Mouse (Mus musculus): Measurements from ENCODE around the gene Tarsl2.

The Tarsl2 gene

DNA sequence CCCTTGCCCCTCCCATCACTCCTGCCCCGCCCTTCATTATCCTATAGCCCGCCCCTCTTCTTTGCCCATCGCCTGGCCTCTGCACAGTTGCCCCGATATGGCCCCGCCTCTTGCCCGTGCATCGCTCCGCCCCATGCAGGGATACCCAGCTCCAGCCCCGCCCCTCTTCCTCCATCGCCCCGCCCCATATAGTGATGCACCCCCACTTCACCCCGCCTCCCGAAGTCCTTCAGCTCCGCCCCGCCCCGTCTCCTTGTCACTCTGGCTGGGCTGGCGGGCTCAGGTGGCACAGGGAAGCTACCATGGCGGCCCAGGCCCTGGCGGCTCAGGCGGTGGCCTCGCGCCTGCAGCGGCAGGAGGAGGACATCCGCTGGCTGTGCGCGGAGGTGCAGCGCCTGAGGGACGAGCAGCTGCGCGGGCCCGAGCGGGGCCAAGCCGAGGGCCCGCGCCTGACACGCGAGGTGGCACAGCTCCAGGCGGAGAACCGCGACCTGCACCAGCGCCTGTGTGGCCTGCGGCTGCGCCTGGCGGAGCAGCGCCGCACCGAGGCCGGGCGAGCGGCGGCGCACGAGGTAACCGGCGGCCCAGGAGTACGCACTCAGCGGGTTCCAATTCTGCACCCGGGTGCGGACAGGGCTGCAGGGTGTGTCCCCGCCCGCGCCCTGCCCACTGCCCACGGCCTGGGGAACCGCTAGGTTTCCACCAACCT is at the start of gene Tarsl2:
Tarsl2 (plus strand) TSS at position 256 of the 709 bp plus-strand sequence.
- DNase-seq (ENCODE audit: low read depth in 1 of 2, low spot score in 2 of 2) = peak; percentile 89 to 95

DNA sequence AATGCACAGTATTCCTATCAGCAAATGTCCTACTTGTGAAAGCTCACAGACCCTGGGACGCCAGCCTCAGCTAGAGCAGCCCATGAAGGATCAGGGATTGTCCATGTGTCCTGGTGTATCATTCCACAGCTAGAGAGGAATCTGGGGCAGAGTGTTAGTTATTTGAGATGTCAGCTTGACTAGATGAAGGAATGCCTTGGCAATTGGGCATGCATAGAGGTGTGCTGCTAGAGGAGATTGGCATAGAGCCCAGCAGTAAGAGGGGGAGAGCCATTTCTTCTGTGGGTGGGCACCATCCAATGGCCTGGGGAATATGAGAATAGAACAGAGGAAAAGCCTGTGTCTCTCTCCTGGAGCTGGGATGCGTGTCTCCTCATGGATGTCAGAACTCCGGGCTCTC is 38.6 kb upstream of the Tarsl2 start:
- DNase-seq (ENCODE audit: low read depth in 1 of 2, low spot score in 2 of 2) = no peak

DNA sequence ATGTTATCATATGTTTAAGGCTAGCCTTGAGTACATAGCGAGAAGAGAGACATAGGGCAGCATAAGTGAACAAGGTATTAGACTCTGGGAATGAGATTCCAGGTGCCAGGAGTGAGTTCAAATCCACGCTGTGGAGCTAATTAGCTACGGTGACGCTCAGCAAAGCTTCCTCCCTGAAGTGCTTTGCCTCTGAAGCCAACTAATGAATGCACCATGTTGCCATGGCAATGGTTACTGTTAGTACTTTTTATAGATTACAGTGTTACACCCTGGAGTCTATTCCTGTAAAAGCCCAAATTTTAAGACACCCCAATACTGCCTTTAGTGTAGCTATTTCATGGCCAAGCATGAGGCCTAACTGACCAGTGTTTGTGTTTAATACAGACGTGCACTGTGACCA is 37.7 kb upstream of the Tarsl2 start:
- no peak for DNase-seq (ENCODE audit: low read depth in 1 of 2, low spot score in 2 of 2)

DNA sequence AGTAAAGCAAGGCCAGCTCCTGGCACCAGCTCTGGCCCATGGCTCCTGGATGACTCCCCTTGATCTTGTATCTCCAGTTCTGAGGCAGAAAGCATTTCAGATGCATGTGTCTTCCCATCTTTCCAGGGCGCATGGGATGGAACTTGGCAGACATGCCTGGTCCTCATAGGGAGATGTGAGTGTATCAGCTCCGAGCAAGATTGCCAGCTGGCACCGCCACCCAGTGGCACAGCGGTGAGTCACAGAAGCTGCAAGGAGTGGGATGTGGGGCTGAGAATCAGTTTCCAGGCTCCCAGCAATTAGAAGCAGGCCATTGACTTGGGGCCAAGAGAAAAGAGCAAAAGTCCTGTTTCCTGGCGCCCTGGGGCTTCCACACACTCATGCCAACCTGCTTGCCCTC is 34.5 kb upstream of the Tarsl2 start:
- DNase-seq (ENCODE audit: low read depth in 1 of 2, low spot score in 2 of 2) = no peak

DNA sequence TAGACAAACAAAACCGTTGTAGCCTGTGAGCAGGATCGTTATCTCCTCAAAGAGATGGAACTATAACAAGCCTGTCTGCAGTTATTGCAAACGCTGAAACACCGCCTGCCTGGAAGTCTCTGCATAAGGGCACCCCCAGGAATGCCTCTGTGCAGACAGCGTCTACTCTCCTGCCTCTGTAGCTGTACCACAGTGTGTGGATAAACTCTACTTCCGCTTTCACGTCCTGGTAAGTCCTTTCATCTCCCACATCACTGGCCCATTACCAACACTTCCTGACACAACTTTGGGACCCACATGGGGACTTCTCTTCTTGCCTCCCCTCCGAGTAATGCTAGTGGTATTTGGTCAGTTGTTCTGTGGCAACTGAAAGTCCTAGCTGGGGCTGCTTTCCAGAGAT is 34.0 kb upstream of the Tarsl2 start:
- DNase-seq (ENCODE audit: low read depth in 1 of 2, low spot score in 2 of 2) = no peak

DNA sequence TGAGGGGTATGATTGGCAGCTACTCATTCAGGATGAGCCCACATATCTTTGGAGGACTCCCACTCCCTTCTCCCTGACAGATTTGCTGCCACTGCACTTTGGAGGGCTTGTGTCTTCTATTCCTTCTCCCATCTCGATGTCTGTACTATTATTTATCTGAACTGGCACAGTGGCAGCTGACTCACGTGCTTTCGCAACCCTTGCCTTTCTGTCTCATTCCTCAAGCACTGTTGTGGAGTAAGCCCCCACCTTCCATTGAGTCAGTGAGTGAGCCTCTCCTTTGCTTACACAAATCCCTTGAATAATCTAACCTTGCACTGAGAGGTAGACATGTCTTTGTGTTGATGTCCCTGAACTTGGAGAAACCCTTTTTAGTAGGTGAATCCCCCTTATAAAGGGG is 33.4 kb upstream of the Tarsl2 start:
- no peak for DNase-seq (ENCODE audit: low read depth in 1 of 2, low spot score in 2 of 2)

DNA sequence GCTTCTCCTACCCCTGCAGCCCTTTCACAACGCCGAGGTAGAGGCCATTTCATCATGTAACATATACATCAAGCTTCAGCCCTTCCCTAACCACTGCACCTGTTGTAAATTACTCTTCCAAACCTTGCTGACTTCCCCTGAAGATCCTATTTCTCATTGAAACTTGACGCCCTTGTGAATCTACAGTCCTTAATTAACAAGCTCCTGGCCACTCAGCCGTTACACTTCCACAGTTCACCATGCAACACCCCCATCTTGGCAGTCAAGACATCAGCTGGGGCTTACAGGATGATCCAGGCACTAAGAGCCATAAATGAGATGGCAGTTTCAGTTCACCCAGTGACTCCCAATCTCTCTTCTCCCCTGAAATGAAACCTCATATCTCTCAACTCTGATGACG is 31.0 kb upstream of the Tarsl2 start:
- DNase-seq (ENCODE audit: low read depth in 1 of 2, low spot score in 2 of 2) = no peak

DNA sequence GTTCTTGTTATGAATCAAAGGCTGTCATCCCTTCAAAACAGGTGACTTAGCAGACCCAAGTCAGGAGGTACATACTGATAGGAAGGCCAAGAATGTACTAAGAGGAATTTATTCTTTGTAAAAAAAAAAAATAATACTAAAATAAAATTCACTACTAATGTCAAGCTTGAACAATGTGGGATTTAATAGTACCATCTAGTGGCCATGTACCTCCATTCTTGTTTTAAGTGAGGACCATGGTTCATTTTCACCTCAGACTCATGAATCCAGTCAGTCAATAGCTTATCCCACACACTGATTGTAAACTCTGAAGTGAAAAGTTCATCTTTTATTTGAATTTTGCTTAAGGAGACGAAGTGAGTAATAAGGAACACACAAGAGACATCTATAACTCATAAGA is 25.9 kb upstream of the Tarsl2 start:
- DNase-seq (ENCODE audit: low read depth in 1 of 2, low spot score in 2 of 2) = no peak

DNA sequence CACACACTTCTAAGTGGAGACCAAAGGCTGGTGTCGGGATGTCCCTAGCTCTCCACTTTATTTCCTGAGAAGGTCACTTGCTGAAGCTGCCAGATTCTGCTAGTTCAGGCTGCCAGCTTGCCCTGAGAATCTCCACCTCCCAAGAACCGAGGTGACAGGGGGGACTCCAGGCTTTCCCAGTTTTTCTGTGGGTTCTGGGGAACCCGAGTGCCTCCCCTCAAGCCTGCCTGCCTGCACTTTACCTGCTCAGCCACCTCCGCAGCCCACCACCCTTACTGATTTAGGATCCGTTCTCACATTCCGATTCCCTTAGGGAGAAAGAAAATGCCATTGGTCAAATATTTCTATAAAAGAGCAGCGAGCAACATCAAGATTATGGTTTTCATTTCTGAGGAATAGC is 24.0 kb upstream of the Tarsl2 start:
- DNase-seq (ENCODE audit: low read depth in 1 of 2, low spot score in 2 of 2) = no peak

DNA sequence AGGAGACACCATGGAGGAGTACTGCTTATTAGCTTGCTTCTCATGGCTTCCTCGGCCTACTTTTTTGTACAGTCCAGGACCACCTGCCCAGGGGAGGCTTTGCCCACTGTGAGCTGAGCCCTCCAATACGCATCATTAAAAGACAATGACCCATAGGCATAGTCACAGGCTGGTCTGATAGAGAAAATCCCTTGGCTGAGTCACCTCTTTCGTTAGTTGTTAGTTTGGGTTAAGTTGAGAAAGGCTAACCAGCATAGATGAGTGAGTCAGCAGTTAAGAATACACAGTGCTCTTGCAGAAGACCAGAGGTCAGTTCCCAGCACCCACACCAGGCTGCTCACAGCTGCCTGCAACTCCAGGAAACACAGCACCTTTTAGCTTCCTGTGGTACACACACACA is 21.4 kb upstream of the Tarsl2 start:
- no peak for DNase-seq (ENCODE audit: low read depth in 1 of 2, low spot score in 2 of 2)

DNA sequence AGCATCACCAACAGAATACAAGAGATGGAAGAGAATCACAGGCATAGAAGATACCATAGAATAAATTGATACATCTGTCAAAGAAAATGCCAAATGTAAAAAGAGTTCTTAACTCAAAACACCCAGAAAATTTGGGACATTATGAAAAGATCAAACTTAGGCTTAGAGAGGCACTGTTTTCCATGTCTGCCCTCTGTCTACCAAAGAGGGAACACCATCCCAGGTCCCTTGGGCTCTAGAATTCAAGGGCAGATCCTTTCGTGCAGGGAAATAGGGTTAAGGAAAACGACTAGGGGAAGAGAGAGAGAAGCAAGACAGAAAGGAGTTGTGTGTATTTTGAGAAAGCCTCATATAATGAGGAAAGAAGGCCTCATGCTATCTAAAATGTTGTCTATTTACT is 19.2 kb upstream of the Tarsl2 start:
- DNase-seq (ENCODE audit: low read depth in 1 of 2, low spot score in 2 of 2) = no peak

DNA sequence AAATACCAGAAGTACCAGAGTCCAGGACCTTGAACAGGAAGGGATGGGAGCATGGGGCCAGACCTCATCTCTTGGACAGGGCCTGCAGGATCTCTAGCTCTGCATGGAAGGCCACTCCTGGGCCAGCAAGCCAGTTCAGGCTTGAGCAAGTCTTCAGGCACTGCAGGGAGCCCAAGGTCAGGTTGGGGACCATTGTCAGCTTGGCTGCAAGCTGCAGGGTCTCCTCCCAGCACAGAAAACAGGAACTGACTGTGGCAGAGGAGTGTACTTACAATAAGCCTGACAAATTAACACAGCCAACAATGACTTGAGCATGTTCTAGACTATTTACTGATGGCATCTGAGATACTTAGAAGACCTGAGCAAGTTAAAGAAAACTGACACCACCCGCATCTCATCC is 14.9 kb upstream of the Tarsl2 start:
- DNase-seq (ENCODE audit: low read depth in 1 of 2, low spot score in 2 of 2) = no peak

DNA sequence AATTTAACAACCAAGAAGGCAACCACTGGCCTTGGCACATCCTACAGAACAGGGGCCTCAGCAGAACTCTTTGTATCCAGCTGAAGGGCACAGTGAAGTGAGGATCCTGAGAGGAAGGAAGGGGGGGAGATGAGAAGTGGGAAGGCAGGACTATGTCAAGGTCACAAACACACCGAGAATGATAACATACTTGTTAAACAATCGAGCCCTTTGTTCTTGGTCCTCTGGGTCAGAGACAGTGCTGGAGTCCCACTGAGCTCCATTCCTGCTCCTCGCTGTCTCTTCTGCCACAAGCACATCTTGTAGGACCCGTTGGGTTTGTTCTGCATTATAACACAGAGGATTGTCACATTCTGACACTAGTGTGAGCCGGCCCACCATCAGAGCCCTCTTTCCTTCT is 14.0 kb upstream of the Tarsl2 start:
- DNase-seq (ENCODE audit: low read depth in 1 of 2, low spot score in 2 of 2) = no peak

DNA sequence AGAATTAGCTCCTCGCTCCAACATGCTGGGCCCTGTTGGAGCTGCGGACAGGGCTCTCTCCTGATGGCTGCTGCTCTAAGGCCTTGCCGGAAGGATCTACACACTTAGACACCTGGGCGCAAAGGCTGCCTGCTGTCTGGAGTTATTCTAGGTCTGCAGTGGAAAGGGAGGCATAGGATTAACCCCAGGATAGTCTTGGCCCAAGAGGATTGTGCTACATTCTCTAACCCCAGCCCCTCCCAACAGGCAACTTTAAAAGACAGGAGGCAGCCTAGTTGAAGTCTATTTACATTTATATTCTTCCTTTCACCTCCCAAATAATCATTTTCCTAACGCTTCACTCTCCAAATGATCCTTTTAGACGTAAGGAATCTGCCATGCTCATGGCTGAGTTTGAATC is 8.9 kb upstream of the Tarsl2 start:
- DNase-seq (ENCODE audit: low read depth in 1 of 2, low spot score in 2 of 2) = no peak

DNA sequence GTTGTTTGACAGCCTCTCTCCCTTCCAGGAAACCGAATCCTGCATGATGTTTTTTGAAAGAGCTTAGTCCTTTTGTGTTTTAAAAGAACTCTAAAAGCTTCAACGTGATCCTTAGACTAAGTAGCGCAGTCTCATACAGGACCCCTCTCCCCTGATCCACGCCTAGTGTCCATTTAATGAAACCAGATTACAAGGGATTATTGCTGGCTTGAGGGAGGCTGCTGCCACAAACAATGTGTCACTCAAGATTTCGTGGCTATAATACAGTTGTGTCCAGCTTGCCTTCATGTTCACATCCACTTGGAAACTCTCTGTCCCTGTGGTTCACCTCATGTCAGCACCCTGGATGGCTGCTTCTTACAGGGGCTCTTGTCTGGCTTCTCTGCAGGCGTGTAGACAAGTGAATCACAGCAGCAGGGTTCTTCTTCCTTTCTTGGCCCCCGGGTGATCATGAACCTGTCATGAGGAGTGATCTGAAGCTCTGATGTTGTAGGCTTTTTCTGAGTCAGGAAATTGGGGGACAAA is 8.3 kb upstream of the Tarsl2 start:
- no peak for DNase-seq (ENCODE audit: low read depth in 1 of 2, low spot score in 2 of 2)

DNA sequence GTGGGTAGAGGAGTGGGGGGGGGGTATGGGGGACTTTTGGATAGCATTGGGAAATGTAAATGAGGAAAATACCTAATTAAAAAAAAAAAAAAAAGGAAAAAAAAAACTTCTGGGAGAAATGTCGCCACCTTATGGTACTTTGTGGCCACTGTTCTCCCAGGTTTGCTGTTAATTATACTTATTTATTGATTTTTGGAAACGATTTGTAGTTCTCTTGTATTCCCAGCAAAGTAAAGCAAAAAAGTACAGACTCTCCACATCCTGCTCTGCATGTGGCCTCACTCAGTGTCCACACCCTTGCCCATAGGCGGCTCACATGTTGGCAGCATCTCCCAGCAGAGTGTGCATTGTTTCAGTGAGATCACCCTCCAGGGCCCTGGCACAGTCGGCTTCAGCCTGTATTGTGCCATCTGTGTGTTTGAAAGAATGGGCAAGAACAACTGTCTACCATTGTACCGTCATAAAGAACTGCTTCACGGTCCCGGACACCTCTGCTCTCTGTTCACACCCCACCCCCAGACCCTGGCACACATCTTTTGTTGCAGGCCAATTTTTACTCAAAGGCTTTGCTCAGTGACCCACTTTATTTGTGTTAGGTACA is 6.4 kb upstream of the Tarsl2 start:
- no peak for DNase-seq (ENCODE audit: low read depth in 1 of 2, low spot score in 2 of 2)

DNA sequence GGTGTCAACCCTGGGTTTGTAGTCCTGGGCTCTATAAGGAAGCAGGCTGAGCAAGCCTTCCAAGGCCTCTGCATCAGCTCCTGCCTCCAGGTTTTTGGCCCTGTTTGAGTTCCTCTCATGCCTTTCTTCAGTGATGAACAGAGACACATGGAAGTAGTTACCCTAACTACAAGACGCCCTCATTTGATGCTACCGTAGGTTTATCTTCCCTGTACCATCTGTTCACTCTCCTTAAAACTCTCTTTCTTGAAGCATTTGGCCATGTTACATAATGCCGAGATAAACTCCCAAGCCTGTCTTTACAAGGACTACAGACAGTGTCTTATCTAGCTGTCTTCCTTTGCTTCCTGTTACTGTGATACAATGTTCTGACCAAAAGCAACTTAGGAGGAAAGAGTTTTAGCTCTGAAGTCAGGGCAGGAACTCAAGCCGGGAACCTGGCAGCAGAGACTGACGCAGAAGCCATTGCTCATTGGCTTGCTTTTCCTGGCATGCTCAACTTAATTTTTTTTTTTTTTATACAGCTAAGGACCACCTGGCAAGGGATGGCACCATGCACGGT is 4.8 kb upstream of the Tarsl2 start:
- no peak for DNase-seq (ENCODE audit: low read depth in 1 of 2, low spot score in 2 of 2)

DNA sequence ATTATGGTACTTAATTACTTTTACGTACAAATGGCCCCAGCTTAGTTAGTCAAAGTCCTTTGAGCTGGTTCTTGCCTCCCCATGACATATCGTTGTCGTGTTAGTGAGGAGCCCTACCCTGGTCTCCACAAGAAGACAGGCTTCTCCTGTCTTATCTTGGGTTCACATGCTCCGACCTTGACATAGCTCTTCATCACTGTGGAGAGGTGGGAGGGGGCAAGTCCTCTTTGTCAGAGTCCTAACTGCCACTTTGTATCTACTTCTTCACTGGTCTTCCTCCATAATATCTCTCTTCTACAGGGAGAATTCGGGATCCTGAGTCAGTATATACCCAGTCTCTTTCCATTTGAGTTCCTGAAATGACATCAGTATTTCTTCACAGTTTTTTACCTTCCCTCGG is 4.0 kb upstream of the Tarsl2 start:
- DNase-seq (ENCODE audit: low read depth in 1 of 2, low spot score in 2 of 2) = no peak

DNA sequence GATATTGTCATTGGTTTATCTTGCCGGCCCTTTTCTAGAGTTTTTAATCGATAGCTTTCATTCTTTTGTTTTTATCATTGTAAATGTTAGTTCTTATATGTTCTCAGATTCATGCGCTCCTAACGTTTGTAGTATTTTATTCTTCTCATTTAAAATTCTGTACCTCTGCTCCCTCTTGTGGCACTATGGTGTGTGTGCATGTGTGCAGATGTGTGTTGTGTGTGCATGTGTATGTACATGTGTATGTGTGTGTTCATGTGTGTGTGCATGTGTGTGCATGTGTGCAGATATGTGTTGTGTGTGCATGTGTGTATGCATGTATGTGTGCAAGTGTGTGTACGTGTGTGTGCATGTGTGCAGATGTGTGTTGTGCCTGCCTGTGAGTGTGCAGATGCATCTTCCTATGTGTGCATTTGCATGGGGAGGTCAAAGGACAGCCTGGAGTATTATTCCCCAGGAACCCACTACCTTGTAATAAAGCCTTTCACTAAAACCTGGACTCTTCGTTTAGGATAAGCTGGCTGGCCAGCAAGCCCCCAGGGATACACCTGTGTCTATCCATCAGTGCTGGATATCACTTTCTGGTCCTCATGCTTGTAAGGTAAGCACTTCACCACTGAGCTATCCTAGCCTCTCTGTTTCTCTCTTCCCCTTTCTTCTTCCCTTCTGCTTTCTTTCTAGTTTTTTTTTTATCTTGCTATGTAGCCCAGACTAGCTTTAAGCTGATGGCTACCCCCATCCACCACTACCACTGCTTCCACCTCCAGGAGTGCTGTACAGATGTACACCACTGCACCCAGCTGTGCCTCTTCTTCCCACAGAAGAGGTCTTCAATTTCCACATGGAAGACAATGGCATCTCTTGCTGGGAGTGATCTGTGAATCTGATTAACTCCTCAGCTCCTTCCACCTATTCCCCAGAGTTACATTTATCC is 2.1 kb upstream of the Tarsl2 start:
- DNase-seq (ENCODE audit: low read depth in 1 of 2, low spot score in 2 of 2) = no peak

DNA sequence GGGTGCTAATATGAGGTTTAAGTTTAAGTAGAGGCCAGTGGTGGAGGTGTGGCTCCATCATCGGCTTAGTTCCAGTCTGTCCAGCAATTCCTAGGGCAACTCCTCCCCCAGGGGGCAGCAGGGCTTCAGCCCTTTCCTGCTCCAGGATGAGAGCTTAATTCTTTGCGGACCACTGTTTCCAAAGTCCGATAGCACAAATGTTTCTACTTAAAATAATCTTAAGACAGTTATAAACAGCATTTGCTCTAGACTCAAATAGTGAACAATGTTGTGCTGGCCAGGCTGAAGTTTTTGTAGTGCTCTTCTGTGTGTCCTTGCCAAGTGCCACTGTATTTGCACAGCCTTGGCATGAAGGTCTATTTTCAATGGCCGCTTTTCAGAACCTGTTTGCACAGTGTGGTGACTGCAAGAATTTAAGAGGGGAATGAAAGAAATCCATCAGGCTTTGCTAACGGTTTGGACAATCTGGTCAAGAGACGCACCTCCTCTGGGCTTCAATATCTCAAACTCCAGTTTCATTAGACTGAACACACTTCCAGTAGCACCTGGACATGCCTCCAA is 757 bp upstream of the Tarsl2 start:
- DNase-seq (ENCODE audit: low read depth in 1 of 2, low spot score in 2 of 2) = no peak

DNA sequence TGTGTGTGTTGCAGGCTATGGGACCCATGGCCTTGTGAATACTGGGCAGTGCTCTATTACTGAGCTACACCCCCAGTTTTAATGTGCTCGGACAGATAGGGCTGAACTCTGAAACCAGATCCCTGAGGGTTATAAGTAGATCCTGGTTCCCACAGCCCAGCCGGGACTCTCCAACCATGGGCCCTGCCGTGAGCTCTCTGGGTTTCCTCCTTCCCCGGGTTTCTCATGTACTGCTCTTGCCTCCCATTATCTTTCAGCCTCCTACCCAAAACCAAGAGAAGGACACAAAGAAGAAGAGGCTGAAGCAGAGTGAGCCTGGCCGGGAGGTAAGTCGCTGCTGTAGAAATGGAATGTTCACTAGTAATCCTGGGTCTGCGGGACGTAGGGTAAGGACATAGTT is 1.3 kb downstream of the Tarsl2 start:
- no peak for DNase-seq (ENCODE audit: low read depth in 1 of 2, low spot score in 2 of 2)
